Mouse (Mus musculus) brain, embryonic 14.5 days (tissue): ENCODE data around the gene Zyx. TPM values are rescaled to one million over a fixed set of nuclear protein-coding genes. Genes with fewer than 3 reads are reported as not detected.

Source experiments
- DNase-seq: peaks from one replicate; pipeline ENCODE4 v3.0.0-alpha.2; 2011; ENCODE audit warnings: low read depth
- CTCF ChIP-seq: fragments of 200-500 bp; IDR thresholded peaks from 2 replicates; pipeline ENCODE4 v1.5.1; 2012; ENCODE audit warnings: inconsistent platforms, mild to moderate bottlenecking, moderate library complexity, borderline replicate concordance; ENCODE audit not compliant: insufficient read depth, insufficient read length; ENCODE audit errors: extremely low read depth
- POLR2A ChIP-seq: fragments of 200-500 bp; IDR thresholded peaks from 2 replicates; pipeline ENCODE4 v1.6.1; 2012; ENCODE audit warnings: mild to moderate bottlenecking, inconsistent platforms, borderline replicate concordance; ENCODE audit not compliant: poor library complexity, insufficient read depth, insufficient read length, severe bottlenecking; ENCODE audit errors: extremely low read depth
- polyA plus RNA-seq: library from polyadenylated mRNA; depleted of rRNA; stranded (reverse); fragments of >200 nt; gene quantifications from 2 replicates; pipeline ENCODE4 v1.2.3, GENCODE M21; 2012

Gene Zyx
- polyA plus RNA-seq, 1 experiment: 76.3 TPM

DNA sequence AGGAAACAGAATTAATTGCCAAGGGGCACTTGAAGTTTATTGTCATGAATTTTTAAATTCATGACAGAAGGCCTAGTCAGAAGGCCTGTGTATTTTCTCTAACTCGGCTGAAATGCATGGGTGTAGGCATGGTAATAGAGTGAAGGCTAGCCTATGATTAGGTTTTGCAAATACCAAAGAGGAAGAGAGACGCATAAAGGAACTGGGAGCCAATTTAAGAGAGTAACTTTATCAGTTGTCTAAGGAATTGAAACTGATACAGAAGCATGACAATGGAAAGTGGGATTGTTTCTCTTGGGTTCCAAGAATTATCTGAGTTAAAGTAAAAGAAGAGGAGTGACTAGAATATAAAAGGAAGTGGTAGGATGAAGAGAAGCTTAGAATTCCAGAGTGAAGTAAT is 10.2 kb upstream of the Zyx start:
- no peak for DNase-seq
- TF ChIP-seq CTCF: no peak
- no peak for TF ChIP-seq POLR2A

DNA sequence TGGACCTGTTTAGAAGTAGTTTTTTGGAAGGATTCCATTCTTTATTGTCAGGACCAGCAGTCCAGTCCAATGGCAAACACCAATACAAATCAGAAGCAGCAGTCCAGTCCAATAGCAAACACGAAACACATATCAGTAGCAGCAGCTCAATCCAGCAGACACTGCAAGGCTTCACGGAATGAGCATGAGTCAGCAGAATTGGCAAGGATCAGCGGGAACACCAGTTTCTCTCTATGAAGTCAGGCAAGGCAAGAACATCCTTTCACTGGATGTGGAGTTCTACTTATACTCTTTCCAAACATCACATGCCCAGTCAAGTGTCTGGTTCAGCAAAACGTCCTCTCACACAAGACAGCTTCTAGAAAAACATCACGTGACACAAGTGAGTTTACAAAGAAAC is 9.4 kb upstream of the Zyx start:
- TF ChIP-seq CTCF (no peak), POLR2A (no peak)
- no peak for DNase-seq

DNA sequence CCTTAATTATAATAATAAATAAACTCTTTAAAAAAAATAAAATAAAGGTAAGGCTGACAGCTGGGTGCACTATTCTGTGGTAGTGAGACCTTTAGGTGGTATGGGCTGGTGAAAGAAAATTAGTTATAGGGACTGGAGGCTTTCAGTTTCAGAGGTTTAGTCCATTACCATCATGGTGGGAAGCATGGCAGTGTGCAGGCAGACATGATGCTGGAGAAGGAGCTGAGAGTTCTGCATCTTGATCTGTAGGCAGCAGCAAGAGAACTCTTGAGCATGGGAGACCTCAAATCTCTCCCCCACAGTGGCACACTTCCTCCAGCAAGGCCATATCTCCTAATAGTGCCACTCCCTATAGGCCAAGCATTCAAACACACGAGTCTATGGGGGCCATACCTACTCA is 7.3 kb upstream of the Zyx start:
- TF ChIP-seq CTCF: no peak
- TF ChIP-seq POLR2A: no peak
- DNase-seq: no peak

DNA sequence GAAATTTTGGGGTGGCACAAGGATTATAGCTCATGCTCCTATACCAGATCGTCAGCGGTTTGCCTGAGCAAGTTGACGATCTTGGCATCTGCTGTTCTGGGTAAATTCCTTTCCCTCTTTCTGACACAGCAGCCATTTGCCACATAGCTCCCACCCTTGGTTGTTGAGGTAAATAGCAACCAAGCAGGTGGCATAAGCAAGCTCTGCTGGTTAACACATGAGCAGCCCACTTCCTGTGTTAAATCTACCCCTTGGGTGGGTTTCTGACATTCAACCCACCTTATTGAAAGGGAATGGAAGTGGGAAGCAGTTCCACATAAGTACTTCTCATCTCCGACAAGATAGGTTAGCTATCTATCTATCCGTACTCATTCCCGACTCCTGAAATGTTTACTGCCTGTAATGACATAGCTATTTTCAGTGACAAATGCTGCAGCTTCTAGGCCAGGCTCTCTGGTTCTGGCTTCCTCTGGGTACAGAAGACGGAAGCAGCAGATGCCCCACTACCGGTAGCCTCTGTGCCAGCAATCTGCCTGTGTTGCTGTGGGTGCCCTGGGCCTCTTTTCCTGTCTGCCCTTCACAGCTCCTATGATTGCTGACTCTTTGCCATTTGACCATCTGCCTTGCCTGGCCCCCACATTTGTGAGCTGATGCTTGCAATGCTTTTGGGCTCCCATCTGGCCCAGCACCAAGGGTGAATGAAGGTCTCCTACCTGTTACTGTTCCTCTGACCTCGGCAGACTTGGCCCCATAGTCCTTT is 5.9 kb upstream of the Zyx start:
- no peak for DNase-seq
- no peak for TF ChIP-seq POLR2A
- TF ChIP-seq CTCF: no peak

DNA sequence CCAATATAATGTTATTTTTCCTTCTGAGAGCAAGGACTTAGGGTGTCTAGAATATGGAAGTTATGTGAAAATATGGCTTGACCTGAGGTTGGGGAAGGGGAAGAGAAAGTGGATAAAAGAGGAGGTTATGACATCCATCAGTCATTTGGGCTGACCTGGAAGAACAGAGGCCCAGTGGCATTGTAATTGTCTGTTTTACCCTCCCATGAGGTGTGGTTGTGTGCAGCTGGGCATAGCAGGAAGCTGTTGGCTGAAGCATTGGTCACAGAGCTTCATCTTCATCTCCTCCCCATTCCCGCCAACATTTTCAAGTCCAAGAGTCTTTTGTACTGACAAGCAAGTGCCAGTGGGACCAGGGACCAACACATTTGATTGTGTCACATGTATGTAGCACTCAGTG is 5.2 kb upstream of the Zyx start:
- TF ChIP-seq CTCF: no peak
- no peak for DNase-seq

DNA sequence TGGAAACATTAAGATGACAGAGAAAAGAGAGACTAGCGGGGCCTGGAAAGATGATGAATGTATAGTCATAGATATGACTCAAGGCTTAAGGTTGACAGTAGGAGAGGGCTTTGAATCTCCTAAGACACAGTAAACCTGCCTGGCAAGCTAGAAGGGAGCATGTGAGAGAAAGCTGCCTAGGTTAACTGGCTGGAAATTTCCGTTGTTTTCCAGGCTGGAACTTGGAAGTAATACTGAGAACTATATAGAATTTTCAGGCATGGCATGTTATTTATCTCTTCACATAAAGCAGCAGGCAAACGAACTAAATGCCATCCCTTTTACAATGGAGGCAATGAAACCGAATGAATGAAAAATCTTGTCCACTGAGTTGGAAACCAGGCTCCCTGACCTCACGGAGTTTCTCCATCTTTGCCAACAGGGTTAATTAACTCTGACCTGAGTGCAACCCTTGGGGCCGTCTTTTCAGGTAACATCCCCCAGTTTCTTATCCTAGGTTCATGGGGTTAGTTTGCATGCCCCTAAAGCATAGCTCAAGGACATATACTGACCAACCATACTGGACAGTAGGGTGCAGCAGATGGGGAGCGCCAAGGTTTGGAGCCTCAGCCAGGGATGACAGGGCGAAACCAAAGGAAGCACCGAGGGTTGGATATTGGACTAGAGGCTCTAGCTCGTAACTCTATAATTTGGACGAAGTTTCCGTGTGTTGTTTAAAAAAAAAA is 987 bp upstream of the Zyx start:
- no peak for DNase-seq
- TF ChIP-seq CTCF (no peak), POLR2A (no peak)

DNA sequence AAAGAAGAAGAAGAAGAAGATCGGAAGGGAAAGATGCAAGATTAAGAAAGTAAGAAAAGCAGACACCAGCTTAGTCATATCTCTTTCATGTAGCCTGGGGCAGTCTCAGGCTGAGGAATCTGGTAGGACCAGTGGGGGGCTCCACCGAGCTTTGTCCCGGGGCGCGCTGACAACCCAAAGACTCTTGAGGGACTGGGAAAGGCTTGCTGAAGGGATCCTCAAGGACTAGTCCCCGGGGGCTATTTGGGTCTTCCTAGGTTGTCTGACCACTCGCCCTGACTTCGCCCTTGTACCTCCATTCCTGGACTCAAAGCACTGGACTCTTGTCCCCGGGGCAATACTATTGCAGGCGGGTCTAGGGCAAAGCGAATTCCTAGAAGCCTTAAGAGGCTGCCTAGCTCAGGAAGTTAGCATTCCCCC is 414 bp upstream of the Zyx start:
- TF ChIP-seq CTCF (peak; percentile 70), POLR2A (no peak)
- DNase-seq: peak; percentile 84

DNA sequence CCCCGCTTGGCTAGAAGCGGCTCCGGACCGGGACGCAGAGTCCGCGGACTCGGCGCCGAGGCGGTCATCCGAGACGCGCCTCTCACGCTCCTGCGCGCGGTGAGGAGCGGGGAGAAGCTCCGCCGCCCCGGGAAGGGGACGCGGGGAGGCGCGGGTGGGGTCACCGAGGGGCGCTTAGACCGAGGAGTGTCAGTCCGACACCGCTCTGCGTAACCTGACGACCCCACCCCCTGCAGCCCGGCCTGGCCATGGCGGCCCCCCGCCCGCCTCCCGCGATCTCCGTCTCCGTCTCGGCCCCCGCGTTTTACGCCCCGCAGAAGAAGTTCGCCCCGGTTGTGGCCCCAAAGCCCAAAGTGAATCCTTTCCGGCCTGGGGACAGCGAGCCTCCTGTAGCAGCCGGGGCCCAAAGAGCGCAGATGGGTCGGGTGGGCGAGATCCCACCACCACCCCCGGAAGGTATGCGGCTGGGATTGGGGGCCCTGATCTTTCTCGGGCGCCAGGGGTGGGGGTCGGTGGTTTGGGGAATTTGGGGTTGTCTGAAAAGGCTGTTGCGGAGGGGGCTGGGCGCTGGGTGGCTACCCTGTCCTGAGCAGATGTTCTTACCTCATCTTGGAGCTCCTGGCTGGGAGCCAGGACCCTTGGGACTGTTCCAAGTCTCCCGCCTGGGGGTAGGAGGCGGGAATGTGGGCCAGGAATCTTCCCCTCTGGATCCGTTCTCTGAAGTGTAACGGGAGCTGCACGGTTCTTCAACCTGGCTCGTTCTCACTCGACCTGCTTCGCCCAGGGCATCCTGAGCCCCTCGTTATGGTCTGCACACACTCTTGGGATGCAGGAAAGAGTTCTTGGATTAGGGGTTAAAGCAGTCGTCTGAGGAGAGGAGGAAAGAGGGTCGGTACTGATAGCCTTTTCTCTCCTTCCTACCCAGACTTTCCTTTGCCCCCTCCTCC is 864 bp downstream of the Zyx start:
- TF ChIP-seq CTCF (no peak), POLR2A (peak; percentile 86)
- peak; percentile 83 for DNase-seq

DNA sequence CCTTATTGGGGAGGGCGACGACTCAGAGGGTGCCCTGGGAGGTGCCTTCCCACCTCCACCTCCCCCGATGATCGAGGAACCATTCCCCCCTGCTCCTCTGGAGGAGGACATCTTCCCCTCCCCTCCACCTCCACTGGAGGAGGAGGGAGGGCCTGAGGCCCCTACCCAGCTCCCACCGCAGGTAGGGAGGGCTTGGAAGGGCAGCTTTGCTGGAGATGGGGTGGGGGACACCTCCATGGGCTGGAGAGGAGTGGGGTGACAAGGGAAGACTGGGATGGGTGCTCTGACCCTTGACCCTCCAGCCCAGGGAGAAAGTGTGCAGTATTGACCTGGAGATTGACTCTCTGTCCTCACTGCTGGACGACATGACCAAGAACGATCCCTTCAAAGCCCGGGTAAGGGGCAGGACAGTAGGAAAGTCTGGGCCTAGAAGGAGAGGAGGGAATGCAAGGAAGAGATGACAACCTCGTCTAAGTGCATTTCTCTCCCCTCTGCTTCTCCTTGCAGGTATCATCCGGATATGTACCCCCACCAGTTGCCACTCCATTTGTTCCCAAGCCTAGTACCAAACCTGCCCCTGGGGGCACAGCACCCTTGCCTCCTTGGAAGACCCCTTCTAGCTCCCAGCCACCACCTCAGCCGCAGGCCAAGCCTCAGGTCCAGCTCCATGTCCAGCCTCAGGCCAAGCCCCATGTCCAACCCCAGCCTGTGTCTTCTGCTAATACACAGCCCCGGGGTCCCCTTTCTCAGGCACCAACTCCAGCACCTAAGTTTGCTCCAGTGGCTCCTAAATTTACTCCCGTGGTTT is 1.7 kb downstream of the Zyx start:
- DNase-seq: no peak
- TF ChIP-seq CTCF (no peak), POLR2A (no peak)

DNA sequence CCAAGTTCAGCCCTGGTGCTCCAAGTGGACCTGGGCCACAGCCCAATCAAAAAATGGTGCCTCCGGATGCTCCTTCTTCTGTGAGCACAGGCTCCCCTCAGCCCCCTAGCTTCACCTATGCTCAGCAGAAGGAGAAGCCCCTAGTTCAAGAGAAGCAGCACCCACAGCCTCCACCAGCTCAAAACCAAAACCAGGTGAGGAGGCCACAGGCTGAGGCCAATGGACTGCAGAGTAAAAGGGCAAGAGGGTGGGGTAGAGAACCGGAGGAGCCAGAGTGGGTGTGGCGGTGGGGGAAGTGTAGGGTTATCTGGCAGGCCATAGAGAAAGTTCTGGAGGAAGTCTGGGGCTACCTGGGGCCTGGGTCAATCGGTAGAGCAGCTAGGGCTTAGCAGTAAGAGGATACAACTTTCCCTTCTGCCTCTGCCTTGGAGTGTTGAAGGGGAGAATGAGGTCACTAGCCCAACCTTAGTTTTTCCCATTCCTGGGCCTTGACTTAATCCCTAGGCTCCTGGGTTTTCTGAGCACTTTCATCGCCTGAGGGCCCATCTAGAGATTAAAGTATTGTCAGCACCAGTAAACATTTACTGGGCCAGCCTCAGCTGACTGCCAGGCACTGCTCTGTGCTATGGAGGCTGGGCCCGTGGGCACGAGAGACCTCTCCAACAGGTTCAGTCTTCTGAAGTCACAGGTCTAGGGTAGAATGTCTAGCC is 2.5 kb downstream of the Zyx start:
- no peak for DNase-seq
- TF ChIP-seq POLR2A (no peak), CTCF (no peak)

DNA sequence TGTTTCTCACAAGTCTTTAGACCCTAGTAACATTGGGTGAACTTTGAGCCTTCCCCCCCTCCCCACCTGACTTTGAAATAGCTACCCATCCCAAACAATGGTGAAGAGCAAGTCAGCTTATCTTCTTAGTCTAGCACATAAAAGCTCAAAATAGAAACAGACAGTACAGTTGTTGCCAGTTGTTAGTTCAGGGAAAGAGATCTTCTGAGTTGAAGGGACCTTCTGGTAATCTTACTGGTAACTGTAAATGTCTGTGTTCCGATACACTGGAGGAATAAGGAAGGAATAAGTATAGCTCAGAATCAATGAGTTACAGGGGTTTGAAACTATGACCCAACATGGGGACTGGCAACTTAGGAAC is 3.0 kb downstream of the Zyx start:
- TF ChIP-seq CTCF (no peak), POLR2A (no peak)
- no peak for DNase-seq

DNA sequence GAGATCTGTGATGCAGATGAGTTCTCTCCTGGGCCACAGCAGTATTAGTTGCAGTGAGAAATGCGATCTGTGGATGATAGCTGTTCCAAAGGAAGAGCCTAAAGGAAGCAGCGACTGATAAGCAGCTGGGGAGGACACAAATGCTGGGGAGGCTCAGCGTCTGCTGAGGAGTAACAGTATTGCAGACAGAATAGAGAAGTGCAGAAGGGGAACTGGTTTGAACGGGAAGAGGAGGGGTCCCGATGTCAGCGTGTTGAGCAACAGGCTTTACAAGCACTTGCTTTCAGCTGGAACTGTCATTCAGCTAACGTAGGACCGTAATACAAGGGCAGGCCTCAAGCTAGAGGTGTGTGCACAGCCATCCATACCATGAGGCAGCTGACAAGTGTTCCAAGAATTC is 3.8 kb downstream of the Zyx start:
- no peak for TF ChIP-seq POLR2A
- TF ChIP-seq CTCF: no peak
- DNase-seq: no peak
